17 mouse cellular contexts compared by ENCODE assay signal in the genomic region with DNA sequence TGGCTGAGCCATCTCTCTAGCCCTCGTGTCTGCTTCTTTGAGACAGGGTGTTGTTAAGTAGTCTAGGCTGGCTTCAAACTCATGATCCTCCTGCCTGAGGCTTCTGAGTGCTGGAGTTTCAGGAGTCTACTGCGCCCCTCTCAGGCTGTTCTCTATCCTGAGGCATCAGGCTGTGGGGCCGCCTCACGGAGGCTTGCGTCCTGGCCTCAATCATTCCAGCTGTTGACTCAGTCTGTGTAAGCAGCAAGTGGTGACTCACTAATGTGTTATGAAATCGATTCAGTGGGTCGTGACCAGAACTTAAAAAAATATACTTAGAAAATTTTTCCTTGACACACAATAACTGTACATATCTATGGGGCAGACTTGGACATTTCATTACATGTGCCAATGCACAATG. TPM values are rescaled to one million over a fixed set of nuclear protein-coding genes. Genes with fewer than 3 reads are reported as not detected.
A peak's percentile ranks its signal among the peaks of the same experiment; 100 is the strongest.
DNase-seq lines count a peak whose midpoint lies in the region; ATAC-seq and TF ChIP-seq lines count a peak whose summit lies in the region.
"Had no signal": no experiment of that assay in that cellular context is flagged by ENCODE, and none has a peak within 500 bp of the region (broad histone marks: within the 10 kb centered on the region; RNA-seq: fewer than 3 reads in every experiment).

No protein-coding gene starts in this region.

- 46% methylated on average over 7 of the region's 7 CpGs for WGBS in lung, adult 2 months
- 44% methylated on average over 7 of the region's 7 CpGs for WGBS in stomach, embryonic 15.5 days

- H3K27me3 ChIP-seq in stomach, embryonic 15.5 days (replicated peaks), result no peaks in the 10 kb centered on the region

- DNase-seq in lung, adult 18-20 months, result peak; percentile 61 to 76
- DNase-seq in lung, adult 2 months, result no peak
- DNase-seq in adipocyte (ENCODE audit: low spot score), result peak; percentile 79
- no peak for DNase-seq in frontal cortex, postnatal 25 days (ENCODE audit: low spot score in 2 of 2)
- no peak for DNase-seq in T-cell, adult 2 months (ENCODE audit: low spot score)
- DNase-seq: heart, postnatal 14 days; kidney, postnatal 14 days; layer of hippocampus, postnatal 36 days; right cerebral cortex, postnatal 25 days; thymus, postnatal 36 days had no signal

- H3K9me3 ChIP-seq in stomach, embryonic 15.5 days, result no peaks in the 10 kb centered on the region
- H3K9me3 ChIP-seq: embryonic facial prominence, embryonic 13.5 days; forebrain, embryonic 13.5 days; neural tube, embryonic 15.5 days had no signal

- H3K9ac ChIP-seq in stomach, embryonic 15.5 days, result no peak overlapping the region
- H3K9ac ChIP-seq: embryonic facial prominence, embryonic 13.5 days; forebrain, embryonic 13.5 days; neural tube, embryonic 15.5 days had no signal

- peak overlapping the region; percentile 61 for H3K27ac ChIP-seq in stomach, embryonic 15.5 days
- H3K27ac ChIP-seq: embryonic facial prominence, embryonic 13.5 days; forebrain, embryonic 13.5 days; neural tube, embryonic 15.5 days had no signal

- H3K4me1 ChIP-seq in lung, adult 2 months (ENCODE audit: control insufficient read depth, insufficient read depth, low read length), result peaks cover 10% of the 10 kb centered on the region
- peaks cover 30% of the 10 kb centered on the region for H3K4me1 ChIP-seq in stomach, embryonic 15.5 days

- TF ChIP-seq POLR2A in lung, adult 2 months (IDR thresholded peaks at IDR 0.05; ENCODE audit: borderline replicate concordance, extremely low read depth, low read depth, low read length), result no peak

- H3K4me3 ChIP-seq in lung, adult 2 months (replicated peaks; ENCODE audit: extremely low read depth, low read depth, low read length), result no peak overlapping the region
- H3K4me3 ChIP-seq in stomach, embryonic 15.5 days (replicated peaks), result no peak overlapping the region
- H3K4me3 ChIP-seq: embryonic facial prominence, embryonic 13.5 days; forebrain, embryonic 13.5 days; neural tube, embryonic 15.5 days had no signal

- ATAC-seq in granulocyte monocyte progenitor cell, adult 5-6 weeks (replicated peaks; ENCODE audit: poor library complexity, severe bottlenecking), result peak; percentile 18; the same call in 1 of the 2 replicates
- ATAC-seq in stomach, embryonic 15.5 days (ENCODE audit: insufficient read depth, low FRiP score, low read depth), result 0 out of 2 replicates have a peak, but pooled peaks have one; percentile 29
- ATAC-seq: forebrain, embryonic 13.5 days had no signal

- TF ChIP-seq CTCF in lung, adult 2 months (IDR thresholded peaks at IDR 0.05; ENCODE audit: insufficient read depth, low read length), result no peak

- H3K36me3 ChIP-seq in stomach, embryonic 15.5 days, result peaks cover 7% of the 10 kb centered on the region
- H3K36me3 ChIP-seq: neural tube, embryonic 15.5 days had no signal

- H3K4me2 ChIP-seq in stomach, embryonic 15.5 days, result no peak overlapping the region
- H3K4me2 ChIP-seq: embryonic facial prominence, embryonic 13.5 days; forebrain, embryonic 13.5 days; neural tube, embryonic 15.5 days had no signal

RNA-seq across cellular contexts. Expression of a gene that starts 19.7 kb away (rescaled TPM):
- polyA plus RNA-seq in lung, adult 2 months (2012; rRNA removed), result 11.6 and 15.0 TPM in 2 replicates
- total RNA-seq in granulocyte monocyte progenitor cell, adult 5-6 weeks (2014; fragmentation: Nextera tagmentation), result 1.1 and 2.2 TPM in 2 replicates
- 0.69 TPM in 1 of 2 replicates, not detected in the other for total RNA-seq in granulocyte monocyte progenitor cell, adult 5-6 weeks (2017)
- 20.4 and 20.6 TPM in 2 replicates for polyA plus RNA-seq in stomach, embryonic 15.5 days (2015; fragmentation: Nextera tagmentation; extraction: Ambion mirVana)

RNA-seq across cellular contexts. Expression of a gene that starts 29.0 kb away (rescaled TPM):
- polyA plus RNA-seq in lung, adult 2 months (2012; rRNA removed), result 252 and 308 TPM in 2 replicates
- total RNA-seq in granulocyte monocyte progenitor cell, adult 5-6 weeks (2014; fragmentation: Nextera tagmentation), result 115 and 135 TPM in 2 replicates
- total RNA-seq in granulocyte monocyte progenitor cell, adult 5-6 weeks (2017), result 75.7 and 89.4 TPM in 2 replicates
- polyA plus RNA-seq in stomach, embryonic 15.5 days (2015; fragmentation: Nextera tagmentation; extraction: Ambion mirVana), result 50.9 and 51.1 TPM in 2 replicates

RNA-seq across cellular contexts. Expression of a gene that starts 59.1 kb away (rescaled TPM):
- not detected in 2 replicates for polyA plus RNA-seq in lung, adult 2 months (2012; rRNA removed)
- total RNA-seq in granulocyte monocyte progenitor cell, adult 5-6 weeks (2014; fragmentation: Nextera tagmentation), result not detected in 2 replicates
- 0.21 TPM in 1 of 2 replicates, not detected in the other for total RNA-seq in granulocyte monocyte progenitor cell, adult 5-6 weeks (2017)
- 0.66 and 0.71 TPM in 2 replicates for polyA plus RNA-seq in stomach, embryonic 15.5 days (2015; fragmentation: Nextera tagmentation; extraction: Ambion mirVana)
- total RNA-seq: heart, adult 8-10 months; heart, postnatal 14 days; layer of hippocampus, postnatal 36 days; liver, adult 2 months had no signal
- polyA plus RNA-seq: liver, adult 2 months had no signal

Comparison
In these comparisons a context has a peak if more than half of its experiments do, and no peak if none do; other contexts are left out.
1. DNase-seq: peak in lung, adult 18-20 months (2 of 2) and adipocyte (single experiment); none in lung, adult 2 months (single experiment), frontal cortex, postnatal 25 days (0 of 2) and T-cell, adult 2 months (single experiment).